Mouse (Mus musculus) midbrain, embryonic 15.5 days (tissue): ENCODE measurements around the gene Inf2. TPM values are rescaled to one million over a fixed set of nuclear protein-coding genes. Genes with fewer than 3 reads are reported as not detected.
A peak's percentile ranks its signal among the peaks of the same experiment; 100 is the strongest.

Experiments used
- ATAC-seq: fragments of 200-750 bp; cut with Nextera tagmentation; replicated peaks from 2 replicates; pipeline ENCODE4 v1.8.0; 2017; ENCODE audit warnings: moderate TSS enrichment
- H3K27ac ChIP-seq: fragments of 300-500 bp; sonication (generic); 2 replicates; pipeline ENCODE4 v1.5.1; 2015; ENCODE audit warnings: mild to moderate bottlenecking, inconsistent platforms
- H3K27me3 ChIP-seq: fragments of 300-500 bp; sonication (generic); replicated peaks from 2 replicates; pipeline ENCODE4 v1.6.1; 2015; ENCODE audit warnings: inconsistent platforms
- H3K36me3 ChIP-seq: fragments of 300-500 bp; sonication (generic); replicated peaks from 2 replicates; pipeline ENCODE4 v1.6.1; 2015; ENCODE audit warnings: inconsistent platforms
- H3K4me1 ChIP-seq: fragments of 300-500 bp; sonication (generic); 2 replicates; pipeline ENCODE4 v1.6.1; 2015; ENCODE audit warnings: inconsistent platforms
- H3K4me2 ChIP-seq: fragments of 300-500 bp; sonication (generic); 2 replicates; pipeline ENCODE4 v1.6.1; 2015; ENCODE audit warnings: inconsistent platforms, mild to moderate bottlenecking, moderate library complexity
- H3K4me3 ChIP-seq: fragments of 300-500 bp; sonication (generic); 2 replicates; pipeline ENCODE4 v1.5.1; 2015; ENCODE audit warnings: mild to moderate bottlenecking, inconsistent platforms
- H3K9ac ChIP-seq: fragments of 300-500 bp; sonication (generic); 2 replicates; pipeline ENCODE4 v1.6.1; 2015; ENCODE audit warnings: mild to moderate bottlenecking, inconsistent platforms
- H3K9me3 ChIP-seq: fragments of 300-500 bp; sonication (generic); 2 replicates; pipeline ENCODE4 v1.6.1; 2016; ENCODE audit warnings: inconsistent platforms
- WGBS: fragments of 180-500 bp; shearing (Covaris S2); methylation state at CpG from one replicate; pipeline ENCODE4 v1.1.7; 2015; ENCODE audit warnings: mixed read lengths; 5-methylcytosine and 5-hydroxymethylcytosine counted together
- microRNA-seq: library from miRNA; unstranded; fragments of <30 nt; microRNA quantifications from one replicate; pipeline ENCODE4, GENCODE M21; 2016
- polyA plus RNA-seq: library from polyadenylated mRNA; unstranded; fragments of >200 nt; fragmentation: Nextera tagmentation; extraction: Ambion mirVana; gene quantifications from 2 replicates; pipeline ENCODE4 v1.2.1, GENCODE M21; 2015

Gene Inf2
- polyA plus RNA-seq, 1 experiment from 2014 or later = 2.4 TPM

GRCm38 (mm10) chr12:112659109-112659508 is 70.5 kb downstream of the Inf2 start:
- Histone ChIP-seq H3K4me1 (peaks cover 40% of the 10 kb centered on the region), H3K4me3 (no peak overlapping the region), H3K36me3 (peaks cover 40% of the 10 kb centered on the region), H3K9ac (no peak overlapping the region), H3K27ac (no peak overlapping the region), H3K9me3 (no peaks in the 10 kb centered on the region), H3K27me3 (no peaks in the 10 kb centered on the region), H3K4me2 (no peak overlapping the region)
- 78% methylated on average over 6 of the region's 6 CpGs for WGBS
- ATAC-seq = no peak

GRCm38 (mm10) chr12:112660576-112661326 is 72.2 kb downstream of the Inf2 start:
- 32% methylated on average over 5 of the region's 5 CpGs for WGBS
- H3K27ac ChIP-seq = peak overlapping the region; percentile 64
- H3K9me3 ChIP-seq = no peaks in the 10 kb centered on the region
- H3K4me1 ChIP-seq = peaks cover 56% of the 10 kb centered on the region
- ATAC-seq = peak; percentile 48
- H3K9ac ChIP-seq = no peak overlapping the region
- no peaks in the 10 kb centered on the region for H3K27me3 ChIP-seq
- H3K4me3 ChIP-seq = no peak overlapping the region
- no peak overlapping the region for H3K4me2 ChIP-seq
- H3K36me3 ChIP-seq = peaks cover 35% of the 10 kb centered on the region

GRCm38 (mm10) chr12:112661327-112661605 is 72.7 kb downstream of the Inf2 start:
- ATAC-seq = no peak
- Histone ChIP-seq H3K4me3 (no peak overlapping the region), H3K4me2 (no peak overlapping the region), H3K9ac (no peak overlapping the region), H3K4me1 (peaks cover 61% of the 10 kb centered on the region), H3K36me3 (peaks cover 30% of the 10 kb centered on the region), H3K27me3 (no peaks in the 10 kb centered on the region), H3K9me3 (no peaks in the 10 kb centered on the region), H3K27ac (peak overlapping the region; percentile 64)
- WGBS = 66% methylated on average over 3 of the region's 3 CpGs

- H3K9ac ChIP-seq = no peak overlapping the region
- H3K4me3 ChIP-seq = no peak overlapping the region
- H3K36me3 ChIP-seq = peaks cover 24% of the 10 kb centered on the region
- H3K27ac ChIP-seq = peak overlapping the region; percentile 64; the same call in 1 of the 2 replicates
- 79% methylated on average over 9 of the region's 9 CpGs for WGBS
- no peaks in the 10 kb centered on the region for H3K27me3 ChIP-seq
- peaks cover 67% of the 10 kb centered on the region for H3K4me1 ChIP-seq
- ATAC-seq = no peak
- no peaks in the 10 kb centered on the region for H3K9me3 ChIP-seq
- no peak overlapping the region for H3K4me2 ChIP-seq
These were observed 73.3 kb downstream of the Inf2 start for GRCm38 (mm10) chr12:112661851-112662250.

- H3K4me2 ChIP-seq = 0 out of 2 replicates have a peak overlapping the region, but pooled peaks have one; percentile 6
- 63% methylated on average over 11 of the region's 11 CpGs for WGBS
- ATAC-seq = no peak
These were observed 74.7 kb downstream of the Inf2 start for GRCm38 (mm10) chr12:112663303-112663702.

GRCm38 (mm10) chr12:112663716-112664115 is 75.1 kb downstream of the Inf2 start:
- Histone ChIP-seq H3K36me3 (peaks cover 8% of the 10 kb centered on the region), H3K4me3 (no peak overlapping the region), H3K27me3 (no peaks in the 10 kb centered on the region), H3K27ac (peak overlapping the region; percentile 74), H3K9me3 (no peaks in the 10 kb centered on the region), H3K4me2 (peak overlapping the region; percentile 6; the same call in 1 of the 2 replicates), H3K9ac (no peak overlapping the region), H3K4me1 (peaks cover 81% of the 10 kb centered on the region)
- 31% methylated on average over 12 of the region's 12 CpGs for WGBS
- ATAC-seq = peak; percentile 13

More at GRCm38 (mm10) chr12:112663303-112663702, 74.7 kb downstream of the Inf2 start:
- no peaks in the 10 kb centered on the region for H3K27me3 ChIP-seq
- peaks cover 12% of the 10 kb centered on the region for H3K36me3 ChIP-seq
- no peak overlapping the region for H3K4me3 ChIP-seq
- H3K9me3 ChIP-seq = no peaks in the 10 kb centered on the region
- H3K4me1 ChIP-seq = peaks cover 77% of the 10 kb centered on the region
- peak overlapping the region; percentile 74 for H3K27ac ChIP-seq
- H3K9ac ChIP-seq = no peak overlapping the region

GRCm38 (mm10) chr12:112664124-112664523 is 75.5 kb downstream of the Inf2 start:
- Histone ChIP-seq H3K9ac (no peak overlapping the region), H3K27me3 (no peaks in the 10 kb centered on the region), H3K4me2 (peak overlapping the region; percentile 6; the same call in 1 of the 2 replicates), H3K36me3 (peaks cover 4% of the 10 kb centered on the region), H3K4me1 (peaks cover 85% of the 10 kb centered on the region), H3K9me3 (no peaks in the 10 kb centered on the region), H3K27ac (peak overlapping the region; percentile 74), H3K4me3 (no peak overlapping the region)
- ATAC-seq = peak; percentile 45
- WGBS = 19% methylated on average over 2 of the region's 2 CpGs

GRCm38 (mm10) chr12:112664656-112665055 is 76.1 kb downstream of the Inf2 start:
- Histone ChIP-seq H3K9ac (no peak overlapping the region), H3K27me3 (no peaks in the 10 kb centered on the region), H3K27ac (peak overlapping the region; percentile 76), H3K36me3 (peaks cover 5% of the 10 kb centered on the region; the same call in 1 of the 2 replicates), H3K9me3 (no peaks in the 10 kb centered on the region), H3K4me2 (no peak overlapping the region), H3K4me3 (no peak overlapping the region), H3K4me1 (peaks cover 86% of the 10 kb centered on the region)
- 64% methylated on average over 5 of the region's 5 CpGs for WGBS
- no peak for ATAC-seq

Small RNA genes lying within 50 kb of the gene (microRNA-seq; reads per million reads assigned to microRNA genes)
- 0.74 reads per million for gene Mir6939

Other genes with a start within 250 kb of the Inf2 start
- 0.22 and 0.24 TPM in 2 replicates for gene A530016L24Rik, start 99.3 kb upstream of the Inf2 start, polyA plus RNA-seq
- gene Tmem179, start 72.0 kb upstream of the Inf2 start, polyA plus RNA-seq = 87.0 and 90.2 TPM in 2 replicates
- gene Adssl1, start 31.3 kb downstream of the Inf2 start, polyA plus RNA-seq = 3.1 and 3.6 TPM in 2 replicates
- gene Siva1, start 55.9 kb downstream of the Inf2 start, polyA plus RNA-seq = 51.2 and 59.2 TPM in 2 replicates
- 139 and 162 TPM in 2 replicates for gene Akt1, start 86.1 kb downstream of the Inf2 start, polyA plus RNA-seq
- 1.9 and 2.5 TPM in 2 replicates for gene Zbtb42, start 90.0 kb downstream of the Inf2 start, polyA plus RNA-seq
- 51.0 and 53.7 TPM in 2 replicates for gene Cep170b, start 131.7 kb downstream of the Inf2 start, polyA plus RNA-seq
- 7.3 and 8.6 TPM in 2 replicates for gene Pld4, start 171.9 kb downstream of the Inf2 start, polyA plus RNA-seq
- gene Ahnak2, start 213.9 kb downstream of the Inf2 start, polyA plus RNA-seq = 1.1 and 1.3 TPM in 2 replicates
- gene Clba1, start 220.2 kb downstream of the Inf2 start, polyA plus RNA-seq = 24.4 and 25.1 TPM in 2 replicates
- 44.1 and 50.1 TPM in 2 replicates for gene Cdca4, start 240.6 kb downstream of the Inf2 start, polyA plus RNA-seq